Mouse (Mus musculus) G1E (cell line): ENCODE measurements around the gene Padi3. TPM values are rescaled to one million over a fixed set of nuclear protein-coding genes. Genes with fewer than 3 reads are reported as not detected.

ENCODE experiments used
- ATAC-seq: 2 replicates; pipeline ENCODE4 v1.8.0; 2016; ENCODE audit warnings: mild to moderate bottlenecking; ENCODE audit not compliant: insufficient number of reproducible peaks, poor library complexity, low FRiP score, severe bottlenecking; ENCODE audit errors: extremely low read depth
- DNase-seq: peaks from one replicate; pipeline ENCODE4 v3.0.0; 2012; ENCODE audit warnings: low spot score
- H3K27me3 ChIP-seq: 2 replicates; pipeline ENCODE4 v1.6.1; 2012; ENCODE audit warnings: mild to moderate bottlenecking, low read length, inconsistent platforms; ENCODE audit not compliant: insufficient read depth
- H3K36me3 ChIP-seq: replicated peaks from 2 replicates; pipeline ENCODE3; 2012; ENCODE audit warnings: mild to moderate bottlenecking, inconsistent platforms
- H3K4me1 ChIP-seq: 2 replicates; pipeline ENCODE4 v1.6.1; 2012; ENCODE audit warnings: low read depth, low read length, inconsistent platforms, mixed read lengths; ENCODE audit not compliant: insufficient read depth
- H3K4me3 ChIP-seq: 2 replicates; pipeline ENCODE4 v1.5.1; 2012; ENCODE audit warnings: low read depth, mild to moderate bottlenecking, inconsistent platforms, low read length, moderate library complexity, mixed read lengths
- H3K9me3 ChIP-seq: replicated peaks from 2 replicates; pipeline ENCODE4 v1.6.1; 2012; ENCODE audit warnings: inconsistent platforms
- CTCF ChIP-seq: IDR thresholded peaks from 2 replicates; pipeline ENCODE4 v1.5.1; 2012; ENCODE audit warnings: low read depth, low read length, inconsistent platforms, mixed read lengths
- GATA1 ChIP-seq: IDR thresholded peaks from 2 replicates; pipeline ENCODE4 v1.6.1; 2012; ENCODE audit warnings: borderline replicate concordance, low read length, inconsistent platforms, mixed read lengths
- GATA2 ChIP-seq: IDR thresholded peaks from 2 replicates; pipeline ENCODE4 v1.6.1; 2012; ENCODE audit warnings: low read depth, low read length, inconsistent platforms, borderline replicate concordance
- POLR2AphosphoS5 ChIP-seq: IDR thresholded peaks from 2 replicates; pipeline ENCODE4 v1.6.1; 2012; ENCODE audit warnings: low read depth, low read length, inconsistent platforms; ENCODE audit not compliant: insufficient replicate concordance
- TAL1 ChIP-seq: conservative IDR thresholded peaks from 2 replicates; pipeline ENCODE4 v1.6.1; 2012; ENCODE audit warnings: low read depth, low read length, inconsistent platforms, mixed read lengths
- polyA plus RNA-seq: library from polyadenylated mRNA; stranded (reverse); fragments of >175 nt; gene quantifications from 2 replicates; pipeline ENCODE4 v1.2.3, GENCODE M21; 2012
- total RNA-seq, 2 experiments: library from RNA; stranded (forward) in 1 of 2; stranded (reverse) in 1 of 2; fragments of 200-1000 nt in 1 of 2; fragments of >200 nt in 1 of 2; fragmentation: Nextera tagmentation in 1 of 2; gene quantifications; 2 replicates each; pipeline ENCODE4 v1.2.3; 2014 to 2017

The Padi3 gene
- total and polyA plus RNA-seq, 3 experiments = 1.1 to 17.6 (median 1.8) TPM

DNA sequence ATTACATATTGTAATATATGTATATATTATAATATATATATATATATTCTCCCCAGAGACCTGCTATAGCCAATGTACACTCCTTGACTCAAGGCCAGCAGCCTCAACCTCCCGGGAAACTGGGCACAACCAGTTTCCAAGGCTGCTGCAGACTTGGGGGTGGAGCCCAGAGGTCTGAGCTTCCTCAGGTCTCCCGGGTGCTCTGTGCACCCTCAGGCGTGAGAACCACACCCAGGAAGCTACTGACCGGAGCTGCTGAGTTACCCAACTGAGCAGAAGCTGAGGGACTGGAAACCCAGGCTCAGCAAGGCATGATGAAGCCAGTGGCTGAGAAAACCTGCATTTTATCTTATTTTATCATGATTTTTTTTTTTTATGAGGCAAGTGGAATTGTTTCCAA, 39.4 kb downstream of the Padi3 start:
- ATAC-seq (no peak), DNase-seq (no peak)
- no peaks in the 10 kb centered on the region for H3K9me3 ChIP-seq

DNA sequence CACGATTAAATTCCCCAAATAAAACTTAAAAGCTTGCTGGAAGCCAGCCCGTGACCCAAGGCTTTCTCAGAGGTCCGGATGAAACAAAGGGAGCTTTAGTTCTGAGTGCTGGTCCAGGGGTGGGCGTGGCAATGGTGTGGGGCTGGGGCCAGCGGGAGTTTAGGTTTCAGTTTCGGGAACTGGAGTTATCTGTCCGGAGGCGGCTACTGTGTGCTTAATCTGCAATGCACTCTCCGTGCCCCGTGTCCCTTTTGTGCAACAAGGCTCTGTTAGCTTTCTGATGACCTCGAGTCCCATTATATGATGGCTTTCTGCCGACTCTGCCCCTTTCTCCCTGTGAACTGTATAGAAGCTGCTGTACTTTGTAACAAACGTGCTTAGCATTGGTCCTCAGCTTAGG, 40.0 kb downstream of the Padi3 start:
- DNase-seq (no peak), ATAC-seq (no peak)
- no peaks in the 10 kb centered on the region for H3K36me3 ChIP-seq
- no peaks in the 10 kb centered on the region for H3K9me3 ChIP-seq
- no peak for TF ChIP-seq CTCF
- no peak for TF ChIP-seq TAL1
- no peak for TF ChIP-seq GATA2
- TF ChIP-seq POLR2AphosphoS5 = no peak
- no peak for TF ChIP-seq GATA1
- H3K27me3 ChIP-seq = peaks cover 12% of the 10 kb centered on the region
- peaks cover 6% of the 10 kb centered on the region for H3K4me1 ChIP-seq
- H3K4me3 ChIP-seq = peak overlapping the region; percentile 57; the same call in 1 of the 2 replicates

More for the DNA sequence above, 39.4 kb downstream of the Padi3 start:
- Histone ChIP-seq H3K4me1 (peaks cover 6% of the 10 kb centered on the region), H3K27me3 (peaks cover 12% of the 10 kb centered on the region), H3K4me3 (no peak overlapping the region), H3K36me3 (no peaks in the 10 kb centered on the region)
- no peak for TF ChIP-seq CTCF
- no peak for TF ChIP-seq POLR2AphosphoS5
- no peak for TF ChIP-seq GATA2
- TF ChIP-seq GATA1 = no peak
- TF ChIP-seq TAL1 = no peak

DNA sequence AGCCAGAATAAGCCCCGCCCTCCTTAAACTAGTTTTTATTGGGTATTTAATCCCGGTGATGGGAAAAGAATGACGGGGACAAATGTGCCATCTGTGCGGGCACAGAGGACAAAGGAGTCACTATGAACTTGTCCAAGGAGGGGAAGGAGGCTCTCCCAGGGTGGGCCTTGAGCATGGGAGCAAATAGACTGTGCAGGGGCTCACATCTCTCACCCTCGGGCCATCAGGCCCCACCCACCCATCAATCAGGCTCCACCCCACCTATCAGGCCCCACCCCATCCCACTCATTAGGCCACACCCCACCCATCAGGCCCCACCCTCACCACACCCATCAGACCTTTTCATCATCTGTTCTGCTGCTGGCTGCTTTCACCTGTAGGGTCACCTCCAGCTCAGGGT, 41.5 kb downstream of the Padi3 start:
- Histone ChIP-seq H3K4me3 (no peak overlapping the region), H3K27me3 (peaks cover 12% of the 10 kb centered on the region), H3K9me3 (no peaks in the 10 kb centered on the region), H3K36me3 (no peaks in the 10 kb centered on the region), H3K4me1 (peaks cover 6% of the 10 kb centered on the region)
- ATAC-seq = no peak
- DNase-seq = no peak
- no peak for TF ChIP-seq GATA1
- TF ChIP-seq TAL1 = no peak
- TF ChIP-seq GATA2 = no peak
- no peak for TF ChIP-seq POLR2AphosphoS5
- no peak for TF ChIP-seq CTCF

DNA sequence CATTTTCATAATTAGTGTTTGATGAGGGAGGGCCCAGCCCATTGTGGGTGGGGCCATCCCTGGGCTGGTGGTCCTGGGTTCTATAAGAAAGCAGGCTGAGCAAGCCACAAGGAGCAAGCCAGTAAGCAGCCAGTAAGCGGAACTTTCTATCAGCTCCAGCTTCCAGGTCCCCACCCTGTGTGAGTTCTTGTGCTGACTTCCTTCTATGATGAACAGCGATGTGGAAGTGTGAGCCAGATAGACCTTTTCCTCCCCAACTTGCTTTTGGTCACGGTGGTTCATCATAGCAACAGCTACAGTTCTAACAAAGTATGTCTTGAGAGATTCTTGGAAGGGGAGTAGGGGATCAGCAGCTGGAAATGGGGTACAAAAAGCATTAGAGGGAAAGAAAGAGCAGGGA, 44.5 kb downstream of the Padi3 start:
- Histone ChIP-seq H3K4me1 (peaks cover 6% of the 10 kb centered on the region), H3K9me3 (no peaks in the 10 kb centered on the region), H3K27me3 (peaks cover 14% of the 10 kb centered on the region), H3K4me3 (no peak overlapping the region), H3K36me3 (no peaks in the 10 kb centered on the region)
- no peak for ATAC-seq
- TF ChIP-seq CTCF = no peak
- no peak for TF ChIP-seq GATA1
- TF ChIP-seq GATA2 = no peak
- TF ChIP-seq POLR2AphosphoS5 = no peak
- TF ChIP-seq TAL1 = no peak
- DNase-seq = no peak

DNA sequence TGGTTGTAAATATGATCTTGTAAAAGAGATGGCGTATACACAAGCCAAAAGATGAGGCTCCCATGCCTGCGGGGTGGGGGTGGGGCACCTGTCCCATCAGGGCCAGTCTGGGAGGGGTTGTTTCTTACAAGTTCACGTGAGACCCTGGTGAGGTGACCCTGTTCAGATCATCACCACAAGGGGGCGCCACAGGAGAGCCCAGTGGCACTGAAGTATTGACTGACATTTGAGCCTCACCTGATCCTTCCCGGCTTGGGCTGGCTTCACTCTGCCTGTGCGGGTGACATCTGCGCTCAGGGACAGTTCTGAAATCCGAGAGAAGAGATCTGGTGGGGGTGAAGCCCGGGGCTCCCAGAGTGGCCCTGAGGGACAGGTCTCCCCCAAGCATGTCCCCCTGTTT, 47.3 kb downstream of the Padi3 start:
- peaks cover 22% of the 10 kb centered on the region for H3K27me3 ChIP-seq
- ATAC-seq (no peak), DNase-seq (no peak)
- no peak for TF ChIP-seq TAL1
- no peak for TF ChIP-seq GATA1
- no peak for TF ChIP-seq GATA2
- peak; percentile 62; the same call in 1 of the 2 replicates for TF ChIP-seq CTCF
- no peak for TF ChIP-seq POLR2AphosphoS5
- H3K36me3 ChIP-seq = no peaks in the 10 kb centered on the region
- H3K4me1 ChIP-seq = no peaks in the 10 kb centered on the region
- H3K9me3 ChIP-seq = no peaks in the 10 kb centered on the region
- no peak overlapping the region for H3K4me3 ChIP-seq

DNA sequence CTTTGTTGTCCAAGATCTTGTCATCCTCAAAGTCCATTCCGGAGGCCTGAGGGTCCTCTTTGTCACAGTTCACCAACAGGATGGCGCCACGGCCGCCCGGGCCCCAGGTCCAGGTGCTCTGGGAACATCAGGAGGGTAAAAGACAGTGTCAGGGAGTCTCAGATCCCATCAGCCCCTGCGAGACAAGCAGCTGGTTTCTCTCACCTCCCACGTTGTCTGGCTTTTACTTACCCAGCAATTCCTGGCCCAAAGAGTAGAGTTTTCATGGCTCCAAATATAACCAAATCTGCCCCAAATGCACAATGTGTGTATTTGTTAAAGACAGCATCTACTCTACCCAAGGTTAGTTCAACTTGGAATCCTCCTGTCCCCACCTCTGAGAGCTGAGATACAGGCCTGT, 48.8 kb downstream of the Padi3 start:
- no peak overlapping the region for H3K4me3 ChIP-seq
- no peaks in the 10 kb centered on the region for H3K4me1 ChIP-seq
- peaks cover 25% of the 10 kb centered on the region for H3K27me3 ChIP-seq
- H3K36me3 ChIP-seq = no peaks in the 10 kb centered on the region
- DNase-seq (no peak), ATAC-seq (no peak)
- TF ChIP-seq CTCF (no peak), TAL1 (no peak), POLR2AphosphoS5 (no peak), GATA2 (no peak), GATA1 (no peak)
- no peaks in the 10 kb centered on the region for H3K9me3 ChIP-seq

DNA sequence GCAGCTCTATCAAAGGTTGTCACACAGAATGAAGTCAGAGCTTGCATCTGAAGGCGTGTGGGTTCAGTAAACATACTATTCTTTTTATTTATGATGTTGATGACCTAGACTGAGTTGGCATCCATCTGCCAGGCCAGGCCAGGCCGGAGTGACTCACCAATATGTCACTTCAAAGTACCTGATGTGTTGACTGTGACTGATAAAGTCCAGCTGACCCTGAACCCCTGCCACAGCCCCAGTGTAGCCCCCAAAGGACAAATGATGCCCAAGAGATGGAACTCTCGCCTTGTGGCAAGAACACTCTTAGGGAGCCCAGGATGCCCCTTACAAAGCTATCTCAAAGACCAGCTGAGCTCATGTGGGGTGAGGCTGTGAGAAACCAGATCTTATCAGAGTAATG, 54.6 kb downstream of the Padi3 start:
- TF ChIP-seq CTCF (no peak), GATA2 (no peak), TAL1 (no peak), POLR2AphosphoS5 (no peak), GATA1 (no peak)
- Histone ChIP-seq H3K9me3 (no peaks in the 10 kb centered on the region), H3K36me3 (no peaks in the 10 kb centered on the region), H3K4me1 (peaks cover 5% of the 10 kb centered on the region), H3K27me3 (peaks cover 36% of the 10 kb centered on the region), H3K4me3 (no peak overlapping the region)
- no peak for DNase-seq
- no peak for ATAC-seq
